Mouse (Mus musculus) forebrain, embryonic 14.5 days (tissue): ENCODE results near the gene Cdh12. TPM values are rescaled to one million over a fixed set of nuclear protein-coding genes. Genes with fewer than 3 reads are reported as not detected.
"Not testable (repeated sequence)": the region's sequence is repeated elsewhere in the genome, so short reads cannot be mapped to it uniquely, and the experiment has no call there.

Experiments
- ATAC-seq: fragments of 200-750 bp; cut with Nextera tagmentation; 2 replicates; pipeline ENCODE4 v1.8.0; 2017; ENCODE audit warnings: mild to moderate bottlenecking, moderate library complexity
- DNase-seq: peaks from one replicate; pipeline ENCODE4 v3.0.0-alpha.2; 2015; ENCODE audit warnings: low spot score
- H3K27ac ChIP-seq: fragments of 300-500 bp; sonication (generic); 2 replicates; pipeline ENCODE4 v1.5.1; 2014; ENCODE audit warnings: low read depth, mild to moderate bottlenecking, control low read depth, low read length, moderate library complexity
- H3K27me3 ChIP-seq: fragments of 300-500 bp; sonication (generic); replicated peaks from 2 replicates; pipeline ENCODE4 v1.6.1; 2014; ENCODE audit warnings: low read length, control low read depth, mixed read lengths; ENCODE audit not compliant: control insufficient read depth, insufficient read depth
- H3K36me3 ChIP-seq: fragments of 300-500 bp; sonication (generic); 2 replicates; pipeline ENCODE4 v1.6.1; 2014; ENCODE audit warnings: low read length, control low read depth; ENCODE audit not compliant: control insufficient read depth, insufficient read depth
- H3K4me1 ChIP-seq: fragments of 300-500 bp; sonication (generic); 2 replicates; pipeline ENCODE4 v1.6.1; 2014; ENCODE audit warnings: antibody characterized with exemption, low read length, control low read depth; ENCODE audit not compliant: control insufficient read depth, insufficient read depth
- H3K4me2 ChIP-seq: fragments of 300-500 bp; sonication (generic); 2 replicates; pipeline ENCODE4 v1.6.1; 2014; ENCODE audit warnings: mild to moderate bottlenecking, control low read depth, low read length
- H3K4me3 ChIP-seq: fragments of 300-500 bp; sonication (generic); 2 replicates; pipeline ENCODE4 v1.5.1; 2014; ENCODE audit warnings: low read depth, low read length, control low read depth
- H3K9ac ChIP-seq: fragments of 300-500 bp; sonication (generic); 2 replicates; pipeline ENCODE4 v1.6.1; 2014; ENCODE audit warnings: mild to moderate bottlenecking, low read length, control low read depth, moderate library complexity
- H3K9me3 ChIP-seq: fragments of 300-500 bp; sonication (generic); replicated peaks from 2 replicates; pipeline ENCODE4 v1.6.1; 2016; ENCODE audit warnings: low read length, control low read depth, mixed read lengths; ENCODE audit not compliant: control insufficient read depth
- WGBS: fragments of 180-500 bp; shearing (Covaris S2); extraction: QIAGEN DNeasy Blood & Tissue Kit; methylation state at CpG from one replicate; pipeline ENCODE4 v1.1.7; 2014; 5-methylcytosine and 5-hydroxymethylcytosine counted together
- polyA plus RNA-seq: library from polyadenylated mRNA; unstranded; fragments of >200 nt; fragmentation: Nextera tagmentation; extraction: Ambion mirVana; gene quantifications from 2 replicates; pipeline ENCODE4 v1.2.1, GENCODE M21; 2014

The Cdh12 gene
- polyA plus RNA-seq, 1 experiment from 2014 or later = 2.3 TPM

DNA sequence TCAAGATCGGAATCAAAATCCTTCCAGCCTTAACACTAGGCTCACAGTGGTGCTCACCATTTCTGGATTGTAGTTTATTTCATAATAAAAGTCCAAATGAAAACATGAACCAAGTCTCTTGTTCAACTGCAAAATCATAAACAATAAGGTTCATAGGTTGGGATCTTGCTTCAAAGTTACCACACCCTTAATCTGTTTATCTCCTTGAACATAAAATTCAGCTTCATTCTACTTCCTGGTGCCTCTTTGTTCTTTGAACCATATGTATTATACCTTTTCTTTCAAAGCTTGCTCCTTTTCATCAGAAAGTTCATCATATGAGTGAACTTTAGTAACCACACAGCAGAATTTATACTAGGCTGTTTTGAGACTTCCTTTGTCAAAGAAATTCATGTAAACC is 614.6 kb downstream of the Cdh12 start:
- Histone ChIP-seq H3K27me3 (no peaks in the 10 kb centered on the region), H3K9me3 (no peaks in the 10 kb centered on the region), H3K4me2 (no peak overlapping the region), H3K9ac (no peak overlapping the region), H3K4me1 (no peaks in the 10 kb centered on the region), H3K36me3 (no peaks in the 10 kb centered on the region), H3K4me3 (no peak overlapping the region), H3K27ac (no peak overlapping the region)
- DNase-seq (no peak), ATAC-seq (no peak)
- 63% methylated on average over 1 of the region's 1 CpGs for WGBS

DNA sequence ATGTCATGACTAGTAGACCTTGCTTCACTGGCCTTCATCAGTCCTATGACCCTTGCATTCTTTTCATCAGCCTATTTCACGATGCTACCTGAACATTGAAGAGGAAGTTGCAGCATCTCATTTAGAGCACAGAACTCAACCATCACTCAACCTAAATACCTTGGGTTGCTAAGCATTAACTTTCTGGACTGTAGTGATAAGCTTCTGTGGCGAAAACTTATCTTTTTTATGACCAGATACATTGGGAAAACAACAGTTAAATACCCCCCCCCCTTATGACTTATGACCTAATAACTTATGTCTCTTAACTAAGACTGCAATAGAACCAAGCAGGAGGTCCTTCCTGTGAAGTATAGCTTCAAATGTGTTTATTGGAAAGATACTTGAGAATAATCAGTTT is 620.2 kb downstream of the Cdh12 start:
- Histone ChIP-seq H3K4me3 (no peak overlapping the region), H3K27ac (no peak overlapping the region), H3K9me3 (no peaks in the 10 kb centered on the region), H3K9ac (no peak overlapping the region), H3K4me1 (no peaks in the 10 kb centered on the region), H3K27me3 (no peaks in the 10 kb centered on the region), H3K36me3 (no peaks in the 10 kb centered on the region), H3K4me2 (no peak overlapping the region)
- WGBS = 86% methylated on average over 2 of the region's 2 CpGs
- ATAC-seq = no peak
- no peak for DNase-seq

DNA sequence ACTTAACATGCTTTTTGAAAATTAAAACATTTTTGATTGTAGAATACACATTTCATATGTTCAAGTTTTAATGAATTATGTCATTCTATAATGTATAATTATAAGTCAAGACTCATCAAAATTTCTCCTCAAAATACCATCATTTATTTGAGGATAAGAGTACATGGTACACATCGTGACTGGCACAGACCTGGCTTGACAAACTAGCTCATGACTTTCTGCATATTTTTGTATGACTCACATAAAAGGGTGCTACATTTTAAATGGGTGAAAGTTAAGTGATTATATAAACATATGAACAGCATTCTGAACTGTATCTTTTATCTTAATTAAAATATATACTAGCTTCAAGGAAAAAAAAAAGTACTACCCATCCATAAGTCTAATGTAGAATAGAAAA is 643.8 kb downstream of the Cdh12 start:
- ATAC-seq (no peak), DNase-seq (no peak)
- H3K36me3 ChIP-seq = no peaks in the 10 kb centered on the region
- no peak overlapping the region for H3K9ac ChIP-seq
- no peak overlapping the region for H3K4me3 ChIP-seq
- H3K4me1 ChIP-seq = no peaks in the 10 kb centered on the region
- WGBS = 90% methylated on average over 1 of the region's 1 CpGs
- no peaks in the 10 kb centered on the region for H3K9me3 ChIP-seq
- H3K4me2 ChIP-seq = no peak overlapping the region
- H3K27me3 ChIP-seq = no peaks in the 10 kb centered on the region
- H3K27ac ChIP-seq = no peak overlapping the region

DNA sequence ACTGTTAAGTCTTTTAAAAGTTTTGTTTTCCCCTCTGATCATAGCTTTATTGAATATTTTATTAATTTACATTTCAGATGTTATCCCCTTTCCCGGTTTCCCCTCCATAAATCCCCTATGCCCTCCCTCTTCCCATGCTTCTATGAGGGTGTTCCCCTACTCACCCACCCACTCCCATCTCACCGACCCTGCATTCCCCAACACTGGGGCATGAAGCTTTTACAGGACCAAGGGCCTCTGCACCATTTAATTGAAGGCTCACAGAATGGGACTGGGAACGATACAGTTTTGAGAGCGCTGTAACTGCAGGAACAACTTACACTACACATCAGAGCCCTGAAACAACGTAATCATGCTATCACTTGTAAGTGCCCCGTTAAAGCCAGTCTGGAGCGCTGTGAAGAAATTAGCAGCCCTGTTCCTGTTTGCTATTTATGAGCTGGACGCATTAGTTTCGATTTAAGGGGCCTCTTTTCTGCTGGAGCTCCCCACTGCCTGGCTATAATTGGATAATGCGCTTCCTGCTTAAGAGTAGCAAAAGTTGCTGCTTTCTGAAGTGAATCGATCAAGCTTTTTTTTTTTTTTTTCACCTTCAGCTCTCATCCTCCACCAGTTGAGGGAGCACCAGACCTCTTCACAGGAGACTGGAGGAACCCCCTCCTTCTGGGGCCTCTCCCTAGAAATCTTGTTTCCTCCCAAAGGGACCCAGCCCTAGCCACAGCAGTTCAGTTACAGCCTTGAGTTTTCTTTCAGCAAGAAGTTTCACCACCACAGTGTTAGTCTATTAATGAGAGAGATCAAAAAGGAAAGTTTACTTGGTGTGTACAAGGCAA is 660.2 kb downstream of the Cdh12 start:
- Histone ChIP-seq H3K4me3 (peak overlapping the region; percentile 7; the same call in 1 of the 2 replicates), H3K36me3 (no peaks in the 10 kb centered on the region), H3K9me3 (no peaks in the 10 kb centered on the region), H3K9ac (no peak overlapping the region; the same call in 1 of the 2 replicates), H3K4me2 (peak overlapping the region; percentile 38), H3K27me3 (no peaks in the 10 kb centered on the region), H3K4me1 (no peaks in the 10 kb centered on the region; the same call in 1 of the 2 replicates), H3K27ac (no peak overlapping the region)
- peak; percentile 75 for ATAC-seq
- peak; percentile 53 for DNase-seq
- 7% methylated on average over 11 of the region's 11 CpGs for WGBS

DNA sequence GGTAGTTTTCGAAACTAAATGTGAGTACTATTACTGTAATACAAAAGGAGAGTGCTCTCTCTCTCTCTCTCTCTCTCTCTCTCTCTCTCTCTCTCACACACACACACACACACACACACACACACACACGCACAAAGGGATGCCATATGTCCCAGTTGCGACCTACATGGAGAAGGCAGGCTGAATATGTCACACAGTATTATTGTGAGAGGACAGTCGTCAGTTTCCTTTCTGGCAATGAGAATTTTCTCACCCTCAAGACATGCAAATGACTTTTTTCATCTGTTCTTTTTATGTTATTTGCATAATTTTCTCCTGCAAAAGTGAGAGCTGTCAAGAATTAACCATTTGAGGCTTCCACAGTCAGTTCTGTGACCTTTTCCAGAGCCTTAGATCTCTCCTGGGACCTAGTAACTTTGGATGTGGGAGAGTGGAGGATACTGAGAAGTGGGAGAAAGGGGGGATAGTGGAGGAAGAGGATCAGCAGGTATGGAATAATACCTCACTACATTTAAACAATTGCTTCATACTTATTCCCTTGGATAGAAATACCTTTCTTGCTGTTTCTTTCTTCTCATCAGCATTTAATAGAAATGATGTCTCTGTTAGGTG is 660.9 kb downstream of the Cdh12 start:
- peak; percentile 71 for DNase-seq
- Histone ChIP-seq H3K27me3 (no peaks in the 10 kb centered on the region), H3K4me3 (no peak overlapping the region; the same call in 1 of the 2 replicates), H3K4me1 (no peaks in the 10 kb centered on the region; the same call in 1 of the 2 replicates), H3K9me3 (no peaks in the 10 kb centered on the region), H3K4me2 (peak overlapping the region; percentile 59), H3K27ac (no peak overlapping the region), H3K36me3 (no peaks in the 10 kb centered on the region), H3K9ac (no peak overlapping the region)
- WGBS = 33% methylated on average over 4 of the region's 4 CpGs
- peak; percentile 82 for ATAC-seq

DNA sequence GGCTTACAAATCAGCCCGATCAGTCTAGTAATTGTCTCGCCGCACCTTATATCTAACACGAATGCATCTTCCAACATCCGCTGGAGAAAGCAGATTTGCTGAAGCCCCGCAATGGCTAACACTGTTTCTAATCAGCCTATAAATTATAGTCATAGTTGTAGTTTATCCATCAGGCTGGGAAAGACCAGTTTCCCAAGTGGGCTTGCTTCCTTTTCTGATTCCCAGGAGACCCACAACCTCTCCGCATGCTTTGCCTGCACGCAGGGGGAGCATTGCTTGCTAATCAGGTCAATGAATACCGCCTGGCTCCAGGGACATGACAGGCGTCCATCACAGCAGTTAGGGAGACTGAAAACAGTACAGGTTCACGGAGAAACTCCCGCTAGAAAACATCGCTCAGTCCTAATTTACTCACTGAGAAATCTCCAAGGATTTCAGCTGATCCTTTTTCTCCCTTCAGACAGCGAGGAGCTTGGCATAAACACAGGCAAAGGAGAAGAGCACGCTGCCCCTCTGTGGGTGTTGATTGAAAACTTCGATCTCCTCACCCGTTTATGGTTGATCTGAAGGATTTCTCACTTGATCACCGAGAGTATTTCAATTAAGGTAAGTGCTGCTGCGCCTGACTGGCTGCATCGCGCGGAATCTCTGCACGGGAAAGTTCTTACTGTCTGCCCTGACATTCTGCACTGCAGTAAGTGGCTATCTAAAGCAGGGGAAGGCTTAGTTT is 662.0 kb downstream of the Cdh12 start:
- H3K9me3 ChIP-seq = no peaks in the 10 kb centered on the region
- DNase-seq (peak; percentile 45), ATAC-seq (peak; percentile 22; the same call in 1 of the 2 replicates)
- H3K4me3 ChIP-seq = peak overlapping the region; percentile 35
- 13% methylated on average over 23 of the region's 23 CpGs for WGBS
- peak overlapping the region; percentile 59 for H3K4me2 ChIP-seq
- peak overlapping the region; percentile 65 for H3K9ac ChIP-seq
- H3K27me3 ChIP-seq = no peaks in the 10 kb centered on the region
- H3K36me3 ChIP-seq = no peaks in the 10 kb centered on the region
- H3K4me1 ChIP-seq = no peaks in the 10 kb centered on the region; the same call in 1 of the 2 replicates
- H3K27ac ChIP-seq = peak overlapping the region; percentile 5; the same call in 1 of the 2 replicates

DNA sequence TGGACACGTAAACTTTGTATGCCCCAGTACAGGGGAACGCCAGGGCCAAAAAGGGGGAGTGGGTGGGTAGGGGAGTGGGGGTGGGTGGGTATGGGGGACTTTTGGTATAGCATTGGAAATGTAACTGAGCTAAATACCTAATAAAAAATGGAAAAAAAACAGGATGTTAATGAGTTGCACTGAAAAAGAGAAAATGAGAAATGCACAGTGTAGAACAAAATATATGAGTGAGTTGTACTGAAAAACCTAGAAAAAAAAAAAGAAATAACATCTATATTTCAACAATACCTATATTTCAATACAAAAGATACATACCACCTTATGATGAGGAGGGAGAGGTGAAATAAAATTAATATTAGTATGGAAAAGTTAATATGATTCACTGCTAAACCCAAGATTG is 665.7 kb downstream of the Cdh12 start:
- DNase-seq, H3K4me3 ChIP-seq, H3K4me1 ChIP-seq, H3K9me3 ChIP-seq, H3K4me2 ChIP-seq, ATAC-seq, H3K27ac ChIP-seq, H3K36me3 ChIP-seq, H3K9ac ChIP-seq, H3K27me3 ChIP-seq: not testable (repeated sequence)
- no CpG with 5 or more reads among the region's 2 CpGs for WGBS

DNA sequence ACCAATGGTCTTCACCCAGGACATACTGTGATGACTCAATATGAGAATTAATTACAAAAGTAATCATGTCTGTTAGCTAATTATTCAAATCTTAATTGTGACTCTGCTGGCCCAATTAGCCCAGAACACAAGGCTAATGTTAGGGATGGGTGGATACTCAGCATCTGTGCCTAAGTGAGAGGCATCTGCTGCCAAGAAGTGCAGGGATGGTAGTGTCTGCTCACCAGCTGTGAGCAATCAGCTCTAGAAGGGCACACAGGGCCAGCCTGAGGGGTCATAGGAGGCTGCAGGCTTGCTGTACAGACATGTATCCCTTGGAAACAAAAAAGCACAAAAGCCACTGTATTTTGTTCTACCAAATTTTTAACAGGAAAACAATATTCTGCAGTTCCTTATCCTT is 681.6 kb downstream of the Cdh12 start:
- Histone ChIP-seq H3K4me3 (no peak overlapping the region), H3K36me3 (no peaks in the 10 kb centered on the region), H3K27me3 (no peaks in the 10 kb centered on the region), H3K27ac (no peak overlapping the region), H3K4me2 (no peak overlapping the region), H3K4me1 (no peaks in the 10 kb centered on the region), H3K9me3 (no peaks in the 10 kb centered on the region), H3K9ac (no peak overlapping the region)
- ATAC-seq (no peak; the same call in 1 of the 2 replicates), DNase-seq (peak; percentile 41)
